Mouse (Mus musculus) hindbrain, embryonic 15.5 days (tissue): ENCODE results near the gene Lce1h. TPM values are rescaled to one million over a fixed set of nuclear protein-coding genes. Genes with fewer than 3 reads are reported as not detected.

Experiments
- ATAC-seq: fragments of 200-750 bp; cut with Nextera tagmentation; 2 replicates; pipeline ENCODE4 v1.8.0; 2017; ENCODE audit warnings: low read depth, moderate number of reproducible peaks, moderate TSS enrichment; ENCODE audit not compliant: low FRiP score
- H3K27ac ChIP-seq: fragments of 300-500 bp; sonication (generic); replicated peaks from 2 replicates; pipeline ENCODE4 v1.5.1; 2015; ENCODE audit warnings: mild to moderate bottlenecking, inconsistent platforms
- H3K27me3 ChIP-seq: fragments of 300-500 bp; sonication (generic); 2 replicates; pipeline ENCODE4 v1.6.1; 2015; ENCODE audit warnings: control low read depth, inconsistent platforms
- H3K36me3 ChIP-seq: fragments of 300-500 bp; sonication (generic); 2 replicates; pipeline ENCODE4 v1.6.1; 2015; ENCODE audit warnings: control low read depth, inconsistent platforms
- H3K4me1 ChIP-seq: fragments of 300-500 bp; sonication (generic); replicated peaks from 2 replicates; pipeline ENCODE4 v1.6.1; 2015; ENCODE audit warnings: control low read depth, inconsistent platforms
- H3K4me2 ChIP-seq: fragments of 300-500 bp; sonication (generic); 2 replicates; pipeline ENCODE4 v1.6.1; 2015; ENCODE audit warnings: moderate library complexity, mild to moderate bottlenecking, inconsistent platforms
- H3K4me3 ChIP-seq: fragments of 300-500 bp; sonication (generic); 2 replicates; pipeline ENCODE4 v1.5.1; 2015; ENCODE audit warnings: mild to moderate bottlenecking, inconsistent platforms
- H3K9ac ChIP-seq: fragments of 300-500 bp; sonication (generic); 2 replicates; pipeline ENCODE4 v1.6.1; 2015; ENCODE audit warnings: inconsistent platforms
- H3K9me3 ChIP-seq: fragments of 300-500 bp; sonication (generic); 2 replicates; pipeline ENCODE4 v1.6.1; 2016; ENCODE audit warnings: control low read depth, inconsistent platforms
- WGBS: fragments of 180-500 bp; shearing (Covaris S2); methylation state at CpG from one replicate; pipeline ENCODE4 v1.1.7; 2015; 5-methylcytosine and 5-hydroxymethylcytosine counted together
- polyA plus RNA-seq: library from polyadenylated mRNA; unstranded; fragments of >200 nt; fragmentation: Nextera tagmentation; extraction: Ambion mirVana; gene quantifications from 2 replicates; pipeline ENCODE4 v1.2.1, GENCODE M21; 2015

The Lce1h gene
- polyA plus RNA-seq, result not detected in 2 replicates

- no peak for ATAC-seq
- Histone ChIP-seq H3K27ac (no peak within 1 kb of the TSS), H3K4me1 (no peaks in the 10 kb centered on the region), H3K36me3 (no peaks in the 10 kb centered on the region), H3K4me3 (no peak within 1 kb of the TSS), H3K9ac (no peak within 1 kb of the TSS), H3K4me2 (no peak within 1 kb of the TSS), H3K27me3 (no peaks in the 10 kb centered on the region), H3K9me3 (no peaks in the 10 kb centered on the region)
- WGBS, result 90% methylated on average over 1 of the region's 1 CpGs
Measured at GRCm38 (mm10) chr3:92764965-92765364, at the start of gene Lce1h. Gene Lce1h, minus strand, starts transcription at chr3:92765065.

- no peaks in the 10 kb centered on the region for H3K36me3 ChIP-seq
- no peak within 1 kb of the TSS for H3K4me3 ChIP-seq
- no peak within 1 kb of the TSS for H3K27ac ChIP-seq
- no peaks in the 10 kb centered on the region for H3K27me3 ChIP-seq
- H3K4me2 ChIP-seq, result no peak within 1 kb of the TSS
- no peaks in the 10 kb centered on the region for H3K9me3 ChIP-seq
- H3K4me1 ChIP-seq, result no peaks in the 10 kb centered on the region
- no peak within 1 kb of the TSS for H3K9ac ChIP-seq
- ATAC-seq, result no peak
Measured at GRCm38 (mm10) chr3:92807791-92808190, 42.9 kb upstream of the Lce1h start, which contains the start of gene Lce1k. Gene Lce1k, minus strand, starts transcription at chr3:92807891.

- no peak for ATAC-seq
- WGBS, result 93% methylated on average over 1 of the region's 1 CpGs
- no peak within 1 kb of the TSS for H3K4me3 ChIP-seq
- no peaks in the 10 kb centered on the region for H3K36me3 ChIP-seq
- H3K27ac ChIP-seq, result no peak within 1 kb of the TSS
- H3K4me2 ChIP-seq, result no peak within 1 kb of the TSS
- H3K9ac ChIP-seq, result no peak within 1 kb of the TSS
- H3K27me3 ChIP-seq, result no peaks in the 10 kb centered on the region
- no peaks in the 10 kb centered on the region for H3K4me1 ChIP-seq
- H3K9me3 ChIP-seq, result no peaks in the 10 kb centered on the region
Measured at GRCm38 (mm10) chr3:92790414-92790813, 25.5 kb upstream of the Lce1h start, which contains the start of gene Lce1j. Gene Lce1j, minus strand, starts transcription at chr3:92790514.

GRCm38 (mm10) chr3:92778799-92779198, 13.9 kb upstream of the Lce1h start, which contains the start of gene Lce1i:
Gene Lce1i, minus strand, starts transcription at chr3:92778899.
- no peak within 1 kb of the TSS for H3K4me3 ChIP-seq

GRCm38 (mm10) chr3:92771573-92771972, 6.7 kb upstream of the Lce1h start:
- H3K4me1 ChIP-seq, result no peaks in the 10 kb centered on the region
- no peak overlapping the region for H3K27ac ChIP-seq
- no peak overlapping the region for H3K4me2 ChIP-seq
- WGBS, result 17% methylated on average over 3 of the region's 3 CpGs
- H3K9me3 ChIP-seq, result no peaks in the 10 kb centered on the region
- H3K9ac ChIP-seq, result no peak overlapping the region
- no peaks in the 10 kb centered on the region for H3K36me3 ChIP-seq
- no peak overlapping the region for H3K4me3 ChIP-seq
- H3K27me3 ChIP-seq, result no peaks in the 10 kb centered on the region
- no peak for ATAC-seq

More at GRCm38 (mm10) chr3:92778799-92779198, 13.9 kb upstream of the Lce1h start, which contains the start of gene Lce1i:
- Histone ChIP-seq H3K9me3 (no peaks in the 10 kb centered on the region), H3K27me3 (no peaks in the 10 kb centered on the region), H3K36me3 (no peaks in the 10 kb centered on the region), H3K27ac (no peak within 1 kb of the TSS), H3K4me2 (no peak within 1 kb of the TSS), H3K4me1 (no peaks in the 10 kb centered on the region), H3K9ac (no peak within 1 kb of the TSS)
- ATAC-seq, result no peak
- WGBS, result 83% methylated on average over 1 of the region's 1 CpGs

- no peaks in the 10 kb centered on the region for H3K36me3 ChIP-seq
- no peaks in the 10 kb centered on the region for H3K27me3 ChIP-seq
- no peak overlapping the region for H3K9ac ChIP-seq
- no peak overlapping the region for H3K4me3 ChIP-seq
- no peak for ATAC-seq
- no peak overlapping the region for H3K27ac ChIP-seq
- no peaks in the 10 kb centered on the region for H3K9me3 ChIP-seq
- no peaks in the 10 kb centered on the region for H3K4me1 ChIP-seq
- 47% methylated on average over 3 of the region's 3 CpGs for WGBS
- no peak overlapping the region for H3K4me2 ChIP-seq
Measured at GRCm38 (mm10) chr3:92753197-92753596, 11.7 kb downstream of the Lce1h start.

GRCm38 (mm10) chr3:92752238-92752637, 12.6 kb downstream of the Lce1h start, which contains the start of gene Lce1g:
Gene Lce1g, minus strand, starts transcription at chr3:92752338.
- Histone ChIP-seq H3K4me3 (no peak within 1 kb of the TSS), H3K4me1 (no peaks in the 10 kb centered on the region), H3K36me3 (no peaks in the 10 kb centered on the region), H3K4me2 (no peak within 1 kb of the TSS), H3K9ac (no peak within 1 kb of the TSS), H3K27ac (no peak within 1 kb of the TSS), H3K27me3 (no peaks in the 10 kb centered on the region), H3K9me3 (no peaks in the 10 kb centered on the region)
- no peak for ATAC-seq
- WGBS, result 83% methylated on average over 1 of the region's 1 CpGs

- WGBS, result 79% methylated on average over 1 of the region's 1 CpGs
- no peak for ATAC-seq
- no peak within 1 kb of the TSS for H3K4me3 ChIP-seq
- no peak within 1 kb of the TSS for H3K4me2 ChIP-seq
- H3K4me1 ChIP-seq, result no peaks in the 10 kb centered on the region
- H3K9ac ChIP-seq, result no peak within 1 kb of the TSS
- H3K27ac ChIP-seq, result no peak within 1 kb of the TSS
- H3K36me3 ChIP-seq, result no peaks in the 10 kb centered on the region
- H3K9me3 ChIP-seq, result no peaks in the 10 kb centered on the region
- no peaks in the 10 kb centered on the region for H3K27me3 ChIP-seq
Measured at GRCm38 (mm10) chr3:92738996-92739395, 25.9 kb downstream of the Lce1h start, which contains the start of gene Gm38119. Gene Gm38119, minus strand, starts transcription at chr3:92739096.

GRCm38 (mm10) chr3:92722631-92723030, 42.2 kb downstream of the Lce1h start:
- Histone ChIP-seq H3K27me3 (no peaks in the 10 kb centered on the region), H3K4me1 (no peaks in the 10 kb centered on the region), H3K27ac (no peak overlapping the region), H3K4me3 (no peak overlapping the region), H3K9me3 (no peaks in the 10 kb centered on the region), H3K36me3 (no peaks in the 10 kb centered on the region), H3K9ac (no peak overlapping the region), H3K4me2 (no peak overlapping the region)
- WGBS, result 92% methylated on average over 5 of the region's 5 CpGs
- no peak for ATAC-seq

- Histone ChIP-seq H3K4me2 (no peak within 1 kb of the TSS), H3K27me3 (no peaks in the 10 kb centered on the region), H3K4me3 (no peak within 1 kb of the TSS), H3K9me3 (no peaks in the 10 kb centered on the region), H3K36me3 (no peaks in the 10 kb centered on the region), H3K27ac (no peak within 1 kb of the TSS), H3K4me1 (no peaks in the 10 kb centered on the region), H3K9ac (no peak within 1 kb of the TSS)
- ATAC-seq, result no peak
- 83% methylated on average over 3 of the region's 3 CpGs for WGBS
Measured at GRCm38 (mm10) chr3:92720250-92720649, 44.6 kb downstream of the Lce1h start, which contains the start of gene Lce1f. Gene Lce1f, minus strand, starts transcription at chr3:92720350.

- Histone ChIP-seq H3K27ac (no peak overlapping the region), H3K9ac (no peak overlapping the region), H3K4me2 (no peak overlapping the region), H3K4me1 (no peaks in the 10 kb centered on the region), H3K36me3 (no peaks in the 10 kb centered on the region), H3K9me3 (no peaks in the 10 kb centered on the region), H3K27me3 (no peaks in the 10 kb centered on the region), H3K4me3 (no peak overlapping the region)
- ATAC-seq, result no peak
Measured at GRCm38 (mm10) chr3:92715122-92715521, 49.7 kb downstream of the Lce1h start.
